Mouse (Mus musculus) intestine, embryonic 15.5 days (tissue): Measurements from ENCODE around the gene Igtp. TPM values are rescaled to one million over a fixed set of nuclear protein-coding genes. Genes with fewer than 3 reads are reported as not detected.
"Not testable (repeated sequence)": the region's sequence is repeated elsewhere in the genome, so short reads cannot be mapped to it uniquely, and the experiment has no call there.

Experiments
- ATAC-seq: fragments of 200-750 bp; cut with Nextera tagmentation; 2 replicates; pipeline ENCODE4 v1.8.0; 2017; ENCODE audit warnings: moderate TSS enrichment, moderate library complexity
- H3K27ac ChIP-seq: fragments of 300-500 bp; sonication (generic); 2 replicates; pipeline ENCODE4 v1.5.1; 2015; ENCODE audit warnings: mild to moderate bottlenecking, inconsistent platforms
- H3K27me3 ChIP-seq: fragments of 300-500 bp; sonication (generic); replicated peaks from 2 replicates; pipeline ENCODE4 v1.6.1; 2015; ENCODE audit warnings: inconsistent platforms
- H3K36me3 ChIP-seq: fragments of 300-500 bp; sonication (generic); 2 replicates; pipeline ENCODE4 v1.6.1; 2015; ENCODE audit warnings: inconsistent platforms
- H3K4me1 ChIP-seq: fragments of 300-500 bp; sonication (generic); replicated peaks from 2 replicates; pipeline ENCODE4 v1.6.1; 2015; ENCODE audit warnings: inconsistent platforms
- H3K4me2 ChIP-seq: fragments of 300-500 bp; sonication (generic); replicated peaks from 2 replicates; pipeline ENCODE4 v1.6.1; 2015; ENCODE audit warnings: mild to moderate bottlenecking, inconsistent platforms
- H3K4me3 ChIP-seq: fragments of 300-500 bp; sonication (generic); replicated peaks from 2 replicates; pipeline ENCODE4 v1.5.1; 2015; ENCODE audit warnings: inconsistent platforms
- H3K9ac ChIP-seq: fragments of 300-500 bp; sonication (generic); 2 replicates; pipeline ENCODE4 v1.6.1; 2015; ENCODE audit warnings: inconsistent platforms
- H3K9me3 ChIP-seq: fragments of 300-500 bp; sonication (generic); 2 replicates; pipeline ENCODE4 v1.6.1; 2016; ENCODE audit warnings: inconsistent platforms
- WGBS: fragments of 180-500 bp; shearing (Covaris S2); methylation state at CpG from one replicate; pipeline ENCODE4 v1.1.7; 2015; 5-methylcytosine and 5-hydroxymethylcytosine counted together
- polyA plus RNA-seq: library from polyadenylated mRNA; unstranded; fragments of >200 nt; fragmentation: Nextera tagmentation; extraction: Ambion mirVana; gene quantifications from 2 replicates; pipeline ENCODE4 v1.2.1, GENCODE M21; 2015

The Igtp gene
- polyA plus RNA-seq, 1 experiment from 2014 or later, result 5.6 TPM

DNA sequence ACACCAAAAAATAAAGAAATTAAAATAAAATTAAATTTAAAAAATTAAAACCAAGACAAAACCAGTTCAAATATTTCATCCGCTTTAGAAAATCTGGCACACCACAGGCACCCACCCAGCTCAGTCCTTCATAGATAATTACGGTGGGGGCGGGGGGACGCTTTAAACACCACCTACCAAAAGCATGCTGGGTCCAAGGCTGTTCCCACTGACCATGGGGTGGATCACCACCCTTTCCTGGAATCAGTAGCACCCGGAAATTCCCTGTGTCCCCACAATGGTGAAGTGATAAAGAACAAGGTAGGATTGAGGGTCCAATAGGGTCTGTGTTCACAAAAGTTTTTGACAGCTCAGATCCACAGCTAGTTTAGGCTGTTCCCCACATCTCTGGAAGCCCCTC is 16.5 kb downstream of the Igtp start:
- Histone ChIP-seq H3K4me2 (peak overlapping the region; percentile 20; the same call in 1 of the 2 replicates), H3K4me3 (no peak overlapping the region), H3K27ac (no peak overlapping the region), H3K9me3 (no peaks in the 10 kb centered on the region), H3K9ac (no peak overlapping the region), H3K36me3 (no peaks in the 10 kb centered on the region), H3K27me3 (no peaks in the 10 kb centered on the region), H3K4me1 (no peaks in the 10 kb centered on the region)
- WGBS, result 62% methylated on average over 5 of the region's 5 CpGs
- ATAC-seq, result no peak

DNA sequence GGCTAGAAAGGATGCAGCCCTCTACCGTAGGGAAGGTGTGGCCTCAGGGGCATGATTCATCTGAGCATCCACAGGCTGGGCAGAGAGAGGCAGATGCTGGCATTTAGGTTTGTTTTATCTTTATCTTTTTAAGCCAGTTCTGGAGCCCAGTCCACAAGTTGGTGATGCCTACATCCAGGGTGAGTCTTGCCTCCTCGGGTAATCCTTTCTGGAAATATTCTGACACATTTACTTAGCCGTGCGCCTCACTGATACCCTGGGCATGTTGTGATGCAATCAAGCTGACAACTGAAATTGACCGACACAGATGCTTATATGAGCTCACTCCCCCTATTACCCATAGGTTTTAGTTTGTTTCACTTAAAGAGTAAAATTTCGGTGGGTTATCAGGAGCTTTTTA is 17.5 kb downstream of the Igtp start:
- H3K4me2 ChIP-seq, result no peak overlapping the region
- WGBS, result 54% methylated on average over 6 of the region's 6 CpGs

DNA sequence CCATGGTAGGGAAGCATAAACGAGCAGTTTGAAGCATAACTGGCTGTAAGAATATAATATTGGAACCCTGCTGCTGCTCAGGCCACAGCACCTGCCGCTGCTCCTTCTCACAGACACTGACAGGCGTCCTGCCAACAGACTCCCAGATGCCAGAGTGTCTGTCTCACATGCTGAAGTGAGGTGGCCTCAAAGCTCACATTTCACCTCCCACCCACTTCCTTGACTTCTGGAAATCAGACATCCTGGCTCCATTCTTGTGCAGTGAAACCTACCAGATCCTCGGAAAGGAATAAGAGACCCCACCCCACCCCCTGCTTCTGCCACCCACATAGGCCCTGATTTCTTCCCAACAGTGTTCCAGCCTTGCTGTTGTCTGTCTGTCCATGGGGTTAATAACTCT is 24.4 kb downstream of the Igtp start:
- 38% methylated on average over 4 of the region's 4 CpGs for WGBS
- ATAC-seq, result no peak

More for the DNA sequence above, 17.5 kb downstream of the Igtp start:
- no peak for ATAC-seq
- Histone ChIP-seq H3K27ac (no peak overlapping the region), H3K9me3 (no peaks in the 10 kb centered on the region), H3K4me1 (no peaks in the 10 kb centered on the region), H3K4me3 (no peak overlapping the region), H3K9ac (no peak overlapping the region), H3K27me3 (no peaks in the 10 kb centered on the region), H3K36me3 (no peaks in the 10 kb centered on the region)

DNA sequence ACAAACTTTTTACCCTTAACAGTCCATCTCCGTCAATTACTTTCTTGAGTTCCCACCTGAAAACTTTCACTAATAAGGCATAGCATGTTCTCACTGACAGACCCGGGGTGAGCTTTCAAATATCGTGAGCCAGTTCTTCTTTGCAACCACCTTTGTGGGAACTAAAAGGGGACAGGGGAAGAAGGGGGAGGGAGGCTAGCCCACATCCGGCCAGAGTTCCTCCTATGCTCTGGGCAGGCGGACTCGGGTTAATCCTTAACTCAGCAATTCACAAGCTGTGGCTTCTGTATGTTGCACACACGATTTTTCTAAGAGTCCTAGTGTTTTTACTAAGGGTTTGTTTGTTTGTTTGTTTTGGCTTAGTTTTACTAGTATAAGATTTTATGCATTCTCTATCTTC is 25.0 kb downstream of the Igtp start:
- Histone ChIP-seq H3K4me3 (no peak overlapping the region), H3K27ac (no peak overlapping the region), H3K9ac (no peak overlapping the region), H3K4me2 (no peak overlapping the region), H3K4me1 (peaks cover 5% of the 10 kb centered on the region; the same call in 1 of the 2 replicates), H3K9me3 (no peaks in the 10 kb centered on the region), H3K36me3 (no peaks in the 10 kb centered on the region), H3K27me3 (no peaks in the 10 kb centered on the region)
- WGBS, result 22% methylated on average over 7 of the region's 7 CpGs
- no peak for ATAC-seq

More for the DNA sequence above, 24.4 kb downstream of the Igtp start:
- H3K4me3 ChIP-seq, result no peak overlapping the region
- H3K9me3 ChIP-seq, result no peaks in the 10 kb centered on the region
- no peak overlapping the region for H3K27ac ChIP-seq
- H3K36me3 ChIP-seq, result no peaks in the 10 kb centered on the region
- no peak overlapping the region for H3K9ac ChIP-seq
- H3K27me3 ChIP-seq, result no peaks in the 10 kb centered on the region
- peaks cover 5% of the 10 kb centered on the region; the same call in 1 of the 2 replicates for H3K4me1 ChIP-seq
- H3K4me2 ChIP-seq, result no peak overlapping the region

DNA sequence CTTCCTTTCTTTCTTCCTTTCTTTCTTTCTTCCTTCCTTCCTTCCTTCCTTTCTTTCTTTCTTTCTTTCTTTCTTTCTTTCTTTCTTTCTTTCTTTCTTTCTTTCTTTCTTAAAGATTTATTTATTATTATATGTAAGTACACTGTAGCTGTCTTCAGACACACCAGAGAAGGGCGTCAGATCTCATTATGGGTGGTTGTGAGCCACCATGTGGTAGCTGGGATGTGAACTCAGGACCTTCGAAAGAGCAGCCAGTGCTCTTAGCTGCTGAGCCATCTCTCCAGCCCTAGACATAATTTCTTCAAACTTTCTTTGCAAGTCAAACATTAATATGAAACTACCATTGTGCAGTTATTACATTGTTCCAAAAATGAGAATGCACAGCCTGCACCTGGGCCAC is 25.5 kb downstream of the Igtp start:
- not testable (repeated sequence) for H3K36me3 ChIP-seq, H3K9me3 ChIP-seq, H3K9ac ChIP-seq, H3K4me2 ChIP-seq, H3K4me1 ChIP-seq, H3K4me3 ChIP-seq, ATAC-seq, H3K27me3 ChIP-seq, H3K27ac ChIP-seq
- 59% methylated on average over 2 of the region's 2 CpGs for WGBS

DNA sequence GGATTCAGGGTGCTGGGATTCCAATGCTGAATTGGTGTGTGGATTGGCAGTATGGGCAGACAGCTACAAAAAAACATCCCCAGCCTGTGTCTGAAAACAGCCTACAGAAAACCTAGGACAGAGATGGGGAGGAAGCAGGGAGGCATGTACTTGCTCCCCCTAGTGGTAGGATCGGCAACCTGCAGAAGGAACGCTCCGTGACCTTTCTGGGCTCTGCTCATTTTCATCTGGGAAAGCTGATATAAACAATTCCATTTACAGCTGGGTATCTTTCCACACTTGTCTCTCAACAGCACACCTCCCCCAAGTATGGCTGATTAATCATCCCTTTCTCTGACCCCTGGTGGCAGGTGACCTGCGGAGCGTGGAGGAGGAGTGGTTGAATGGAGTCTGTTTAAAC is 26.3 kb downstream of the Igtp start:
- WGBS, result 4% methylated on average over 5 of the region's 5 CpGs
- H3K27me3 ChIP-seq, result no peaks in the 10 kb centered on the region
- H3K4me2 ChIP-seq, result peak overlapping the region; percentile 31; the same call in 1 of the 2 replicates
- no peaks in the 10 kb centered on the region for H3K36me3 ChIP-seq
- H3K9me3 ChIP-seq, result no peaks in the 10 kb centered on the region
- no peak overlapping the region for H3K4me3 ChIP-seq
- H3K9ac ChIP-seq, result no peak overlapping the region
- ATAC-seq, result peak; percentile 76
- peaks cover 5% of the 10 kb centered on the region; the same call in 1 of the 2 replicates for H3K4me1 ChIP-seq
- H3K27ac ChIP-seq, result 0 out of 2 replicates have a peak overlapping the region, but pooled peaks have one; percentile 44

DNA sequence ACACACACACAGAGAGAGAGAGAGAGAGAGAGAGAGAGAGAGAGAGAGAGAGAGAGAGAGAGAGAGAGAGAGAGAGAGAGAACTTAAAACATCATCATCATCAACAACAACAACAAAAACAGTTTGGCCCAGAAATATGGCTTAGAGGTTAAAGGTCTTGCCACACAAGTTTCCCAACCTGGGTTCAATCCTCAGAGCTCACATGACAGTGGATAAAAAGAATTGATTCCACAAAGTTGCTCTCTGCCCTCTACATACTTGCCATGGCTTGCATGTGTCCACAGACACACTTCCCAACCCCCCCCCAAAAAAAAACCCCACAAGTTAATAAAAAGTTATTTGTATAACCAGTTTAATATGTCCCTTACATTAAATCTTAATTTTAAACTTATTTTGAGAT is 27.1 kb downstream of the Igtp start:
- Histone ChIP-seq H3K36me3 (no peaks in the 10 kb centered on the region), H3K4me2 (no peak overlapping the region), H3K4me1 (peaks cover 5% of the 10 kb centered on the region; the same call in 1 of the 2 replicates), H3K27me3 (no peaks in the 10 kb centered on the region), H3K4me3 (no peak overlapping the region), H3K27ac (no peak overlapping the region), H3K9me3 (no peaks in the 10 kb centered on the region), H3K9ac (no peak overlapping the region)
- ATAC-seq, result no peak

DNA sequence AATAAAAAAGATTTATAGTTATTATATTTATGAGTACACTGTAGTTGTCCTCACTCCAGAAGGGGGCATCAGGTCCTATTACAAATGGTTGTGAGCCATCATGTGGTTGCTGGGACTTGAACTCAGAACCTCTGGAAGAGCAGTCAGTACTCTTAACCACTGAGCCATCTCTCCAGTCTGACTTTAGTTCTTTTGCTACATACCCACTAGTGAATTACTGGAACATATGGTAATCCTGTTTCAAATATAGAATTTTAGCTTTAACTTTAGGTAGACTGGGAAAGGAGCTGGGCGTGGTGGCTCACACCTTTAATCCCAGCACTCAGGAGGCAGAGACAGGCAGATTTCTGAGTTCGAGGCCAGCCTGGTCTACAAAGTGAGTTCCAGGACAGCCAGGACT is 28.7 kb downstream of the Igtp start:
- not testable (repeated sequence) for H3K27ac ChIP-seq, H3K9ac ChIP-seq, H3K4me1 ChIP-seq, ATAC-seq, H3K9me3 ChIP-seq, H3K4me3 ChIP-seq, H3K36me3 ChIP-seq, H3K27me3 ChIP-seq, H3K4me2 ChIP-seq
- 92% methylated on average over 2 of the region's 2 CpGs for WGBS

DNA sequence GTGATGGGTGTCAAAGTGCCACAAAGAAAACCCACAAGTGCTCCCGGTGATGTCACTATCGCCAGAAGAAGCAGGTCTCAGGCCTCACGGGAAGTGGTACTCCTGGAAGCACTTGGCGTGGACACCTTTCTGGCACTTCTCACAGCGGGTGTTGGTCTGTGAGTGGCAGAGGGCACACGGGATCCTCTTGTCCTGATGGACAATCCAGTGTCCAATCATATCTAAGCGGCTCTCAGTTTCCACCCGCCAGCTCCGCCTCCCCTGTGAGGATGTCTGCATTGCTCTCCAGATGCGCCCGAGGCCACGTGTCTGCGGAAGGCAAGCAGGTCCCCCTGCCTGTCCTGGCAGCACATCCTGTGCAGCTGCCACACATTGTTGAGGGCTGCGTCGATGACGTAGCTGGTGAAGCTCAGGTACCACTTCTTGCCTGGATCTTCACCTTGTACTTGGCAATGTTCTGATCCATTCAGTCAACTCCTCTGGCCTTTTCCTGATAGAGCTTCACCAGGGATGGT is 31.1 kb downstream of the Igtp start:
- H3K4me1 ChIP-seq, result peaks cover 3% of the 10 kb centered on the region; the same call in 1 of the 2 replicates
- 60% methylated on average over 16 of the region's 16 CpGs for WGBS

DNA sequence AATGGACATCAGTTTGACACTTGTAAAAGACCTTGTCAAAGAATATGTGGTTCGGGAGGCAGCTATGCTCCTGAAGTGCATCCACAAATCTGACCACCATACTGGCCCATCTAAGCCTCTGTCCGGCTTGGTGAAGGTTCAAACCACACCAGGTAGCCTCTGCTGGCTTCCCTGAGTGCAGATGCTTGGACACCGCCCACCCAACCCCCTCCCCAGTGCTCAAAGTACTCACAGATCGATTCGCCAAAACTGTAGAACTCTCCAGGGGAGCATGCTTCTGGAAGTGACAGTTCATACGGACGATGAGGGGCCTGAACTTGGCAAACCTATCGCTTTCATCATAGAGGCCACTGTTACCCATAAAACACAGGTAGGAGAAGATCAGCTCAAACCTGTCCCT is 31.8 kb downstream of the Igtp start:
- H3K36me3 ChIP-seq, result no peaks in the 10 kb centered on the region
- no peak overlapping the region for H3K9ac ChIP-seq
- no peak overlapping the region for H3K4me3 ChIP-seq
- no peaks in the 10 kb centered on the region for H3K4me1 ChIP-seq
- no peak overlapping the region for H3K4me2 ChIP-seq
- no peaks in the 10 kb centered on the region for H3K9me3 ChIP-seq
- no peak overlapping the region for H3K27ac ChIP-seq
- 87% methylated on average over 8 of the region's 8 CpGs for WGBS
- ATAC-seq, result no peak
- H3K27me3 ChIP-seq, result no peaks in the 10 kb centered on the region

More for the DNA sequence above, 31.1 kb downstream of the Igtp start:
- no peak overlapping the region for H3K27ac ChIP-seq
- ATAC-seq, result peak; percentile 41; the same call in 1 of the 2 replicates
- no peak overlapping the region for H3K9ac ChIP-seq
- H3K27me3 ChIP-seq, result no peaks in the 10 kb centered on the region
- no peaks in the 10 kb centered on the region for H3K9me3 ChIP-seq
- H3K36me3 ChIP-seq, result no peaks in the 10 kb centered on the region
- H3K4me3 ChIP-seq, result no peak overlapping the region
- no peak overlapping the region for H3K4me2 ChIP-seq

DNA sequence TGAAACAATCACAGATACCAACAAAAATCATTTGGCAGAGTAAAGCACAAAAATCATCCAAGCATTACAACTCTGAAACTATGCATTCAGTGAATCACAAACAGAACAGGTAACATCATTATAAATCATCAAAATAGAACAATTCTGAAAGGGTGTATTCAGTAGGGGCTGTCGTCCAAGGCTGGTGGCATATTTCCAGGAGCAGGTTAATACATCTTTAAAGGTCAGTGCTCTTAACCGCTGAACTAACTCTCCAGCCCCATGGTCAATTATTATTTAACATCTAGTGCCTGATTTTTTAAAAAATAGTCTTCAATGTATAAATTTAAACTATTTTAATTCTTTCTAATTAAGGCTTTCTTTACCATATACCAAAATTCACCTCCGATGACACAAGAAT is 35.2 kb downstream of the Igtp start:
- not testable (repeated sequence) for H3K9ac ChIP-seq, H3K9me3 ChIP-seq, H3K36me3 ChIP-seq, H3K27ac ChIP-seq, H3K4me1 ChIP-seq, ATAC-seq, H3K27me3 ChIP-seq, H3K4me2 ChIP-seq, H3K4me3 ChIP-seq
- WGBS, result 75% methylated on average over 3 of the region's 3 CpGs

DNA sequence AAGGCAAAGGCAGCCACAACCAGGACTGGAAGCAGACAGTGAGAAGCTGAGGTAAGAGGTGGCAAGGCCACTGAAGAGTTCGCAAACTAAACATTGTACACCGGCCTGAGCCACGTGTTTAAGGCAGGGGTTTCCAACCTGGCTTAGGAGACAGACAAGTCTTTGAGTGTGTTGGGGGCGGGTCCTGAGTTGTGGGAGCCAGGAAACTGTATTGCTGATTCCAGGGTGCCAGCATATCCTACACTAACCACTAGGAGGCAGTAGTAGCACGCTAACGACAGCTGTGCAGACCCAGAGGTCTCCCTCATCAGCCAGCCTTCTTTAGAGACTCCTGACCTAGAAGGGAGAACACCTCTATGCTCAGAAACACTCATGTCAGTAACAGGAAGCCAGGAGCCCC is 35.8 kb downstream of the Igtp start:
- no peak for ATAC-seq
- no peak overlapping the region for H3K4me2 ChIP-seq
- H3K36me3 ChIP-seq, result no peaks in the 10 kb centered on the region
- H3K4me1 ChIP-seq, result peaks cover 6% of the 10 kb centered on the region; the same call in 1 of the 2 replicates
- no peak overlapping the region for H3K4me3 ChIP-seq
- no peak overlapping the region for H3K27ac ChIP-seq
- 26% methylated on average over 6 of the region's 6 CpGs for WGBS
- no peaks in the 10 kb centered on the region for H3K27me3 ChIP-seq
- H3K9ac ChIP-seq, result no peak overlapping the region
- no peaks in the 10 kb centered on the region for H3K9me3 ChIP-seq
